Mouse (Mus musculus): Measurements from ENCODE around the gene Atg4c. TPM values are rescaled to one million over a fixed set of nuclear protein-coding genes. Genes with fewer than 3 reads are reported as not detected.

The Atg4c gene
- polyA plus RNA-seq, 1 experiment from 2014 or later = 20.8 TPM

- Histone ChIP-seq H3K4me1 (replicated peaks) (peaks cover 14% of the 10 kb centered on the region), H3K4me3 (replicated peaks) (no peak overlapping the region), H3K27ac (no peak overlapping the region), H3K36me3 (peaks cover under 1% of the 10 kb centered on the region; the same call in 1 of the 2 replicates), H3K27me3 (no peaks in the 10 kb centered on the region), H3K9me3 (0 out of 2 replicates have a peak, but pooled peaks cover 4% of the 10 kb centered on the region), H3K4me2 (no peak overlapping the region), H3K9ac (replicated peaks) (no peak overlapping the region)
- WGBS = 71% methylated on average over 1 of the region's 1 CpGs
- no peak for ATAC-seq (ENCODE audit: insufficient number of reproducible peaks, insufficient read depth, low FRiP score, low TSS enrichment, low read depth)
Observed at GRCm38 (mm10) chr4:99192640-99193039, 1.1 kb upstream of the Atg4c start.

- 60% methylated on average over 6 of the region's 6 CpGs for WGBS
- Histone ChIP-seq H3K27me3 (no peaks in the 10 kb centered on the region), H3K4me2 (peak overlapping the region; percentile 69), H3K36me3 (peaks cover 5% of the 10 kb centered on the region; the same call in 1 of the 2 replicates), H3K4me1 (replicated peaks) (peaks cover 14% of the 10 kb centered on the region), H3K27ac (no peak overlapping the region), H3K4me3 (replicated peaks) (peak overlapping the region; percentile 67; the same call in 1 of the 2 replicates), H3K9ac (replicated peaks) (no peak overlapping the region), H3K9me3 (0 out of 2 replicates have a peak, but pooled peaks cover 4% of the 10 kb centered on the region)
- no peak for ATAC-seq (ENCODE audit: insufficient number of reproducible peaks, insufficient read depth, low FRiP score, low TSS enrichment, low read depth)
Observed at GRCm38 (mm10) chr4:99193214-99193613, 520 bp upstream of the Atg4c start.

- peaks cover 5% of the 10 kb centered on the region; the same call in 1 of the 2 replicates for H3K36me3 ChIP-seq
- ATAC-seq (ENCODE audit: insufficient number of reproducible peaks, insufficient read depth, low FRiP score, low TSS enrichment, low read depth) = no peak
- peak overlapping the region; percentile 69 for H3K4me2 ChIP-seq
- H3K9me3 ChIP-seq = 0 out of 2 replicates have a peak, but pooled peaks cover 4% of the 10 kb centered on the region
- no peaks in the 10 kb centered on the region for H3K27me3 ChIP-seq
- no peak overlapping the region for H3K9ac ChIP-seq (replicated peaks)
- WGBS = 42% methylated on average over 5 of the region's 5 CpGs
- H3K4me3 ChIP-seq (replicated peaks) = peak overlapping the region; percentile 67
- no peak overlapping the region for H3K27ac ChIP-seq
- peaks cover 14% of the 10 kb centered on the region for H3K4me1 ChIP-seq (replicated peaks)
Observed at GRCm38 (mm10) chr4:99194826-99195225, 1.1 kb downstream of the Atg4c start.

GRCm38 (mm10) chr4:99198721-99199120 lies 5.0 kb downstream of the Atg4c start:
- ATAC-seq (ENCODE audit: insufficient number of reproducible peaks, insufficient read depth, low FRiP score, low TSS enrichment, low read depth) = no peak
- Histone ChIP-seq H3K4me3 (replicated peaks) (no peak overlapping the region), H3K9ac (replicated peaks) (no peak overlapping the region), H3K27me3 (no peaks in the 10 kb centered on the region), H3K4me2 (no peak overlapping the region), H3K9me3 (no peaks in the 10 kb centered on the region), H3K36me3 (peaks cover 5% of the 10 kb centered on the region; the same call in 1 of the 2 replicates), H3K4me1 (replicated peaks) (0 out of 2 replicates have a peak, but pooled peaks cover 7% of the 10 kb centered on the region), H3K27ac (no peak overlapping the region)

- no peak overlapping the region for H3K9ac ChIP-seq (replicated peaks)
- H3K4me2 ChIP-seq = no peak overlapping the region
- H3K9me3 ChIP-seq = no peaks in the 10 kb centered on the region
- no peak overlapping the region for H3K27ac ChIP-seq
- WGBS = 77% methylated on average over 13 of the region's 13 CpGs
- no peak overlapping the region for H3K4me3 ChIP-seq (replicated peaks)
- 0 out of 2 replicates have a peak, but pooled peaks cover 3% of the 10 kb centered on the region for H3K4me1 ChIP-seq (replicated peaks)
- ATAC-seq (ENCODE audit: insufficient number of reproducible peaks, insufficient read depth, low FRiP score, low TSS enrichment, low read depth) = no peak
- H3K36me3 ChIP-seq = peaks cover 5% of the 10 kb centered on the region; the same call in 1 of the 2 replicates
- H3K27me3 ChIP-seq = no peaks in the 10 kb centered on the region
Observed at GRCm38 (mm10) chr4:99199757-99200251, 6.1 kb downstream of the Atg4c start.

- Histone ChIP-seq H3K27me3 (no peaks in the 10 kb centered on the region), H3K9me3 (no peaks in the 10 kb centered on the region), H3K36me3 (peaks cover 5% of the 10 kb centered on the region; the same call in 1 of the 2 replicates), H3K4me3 (replicated peaks) (no peak overlapping the region), H3K4me2 (no peak overlapping the region), H3K4me1 (replicated peaks) (no peaks in the 10 kb centered on the region), H3K27ac (no peak overlapping the region), H3K9ac (replicated peaks) (no peak overlapping the region)
- WGBS = 89% methylated on average over 7 of the region's 7 CpGs
- ATAC-seq (ENCODE audit: insufficient number of reproducible peaks, insufficient read depth, low FRiP score, low TSS enrichment, low read depth) = no peak
Observed at GRCm38 (mm10) chr4:99200383-99201136, 6.8 kb downstream of the Atg4c start.

GRCm38 (mm10) chr4:99205773-99206172 lies 12.0 kb downstream of the Atg4c start:
- Histone ChIP-seq H3K4me2 (no peak overlapping the region), H3K36me3 (no peaks in the 10 kb centered on the region), H3K4me1 (replicated peaks) (no peaks in the 10 kb centered on the region), H3K9me3 (no peaks in the 10 kb centered on the region), H3K9ac (replicated peaks) (no peak overlapping the region), H3K4me3 (replicated peaks) (no peak overlapping the region), H3K27me3 (no peaks in the 10 kb centered on the region), H3K27ac (no peak overlapping the region)
- peak; percentile 59; the same call in 1 of the 2 replicates for ATAC-seq (ENCODE audit: insufficient number of reproducible peaks, insufficient read depth, low FRiP score, low TSS enrichment, low read depth)
- WGBS = 91% methylated on average over 6 of the region's 6 CpGs

GRCm38 (mm10) chr4:99206356-99206755 lies 12.6 kb downstream of the Atg4c start:
- ATAC-seq (ENCODE audit: insufficient number of reproducible peaks, insufficient read depth, low FRiP score, low TSS enrichment, low read depth) = no peak
- 71% methylated on average over 3 of the region's 3 CpGs for WGBS

GRCm38 (mm10) chr4:99210087-99210486 lies 16.4 kb downstream of the Atg4c start:
- no peaks in the 10 kb centered on the region for H3K9me3 ChIP-seq
- H3K27me3 ChIP-seq = no peaks in the 10 kb centered on the region
- H3K4me2 ChIP-seq = no peak overlapping the region
- no peak overlapping the region for H3K4me3 ChIP-seq (replicated peaks)
- H3K36me3 ChIP-seq = peaks cover 9% of the 10 kb centered on the region
- 92% methylated on average over 9 of the region's 9 CpGs for WGBS
- H3K9ac ChIP-seq (replicated peaks) = no peak overlapping the region
- H3K4me1 ChIP-seq (replicated peaks) = no peaks in the 10 kb centered on the region
- H3K27ac ChIP-seq = no peak overlapping the region
- no peak for ATAC-seq (ENCODE audit: insufficient number of reproducible peaks, insufficient read depth, low FRiP score, low TSS enrichment, low read depth)

More at GRCm38 (mm10) chr4:99206356-99206755, 12.6 kb downstream of the Atg4c start:
- H3K36me3 ChIP-seq = no peaks in the 10 kb centered on the region
- H3K27me3 ChIP-seq = no peaks in the 10 kb centered on the region
- no peak overlapping the region for H3K4me3 ChIP-seq (replicated peaks)
- H3K4me2 ChIP-seq = no peak overlapping the region
- H3K27ac ChIP-seq = no peak overlapping the region
- H3K9me3 ChIP-seq = no peaks in the 10 kb centered on the region
- no peak overlapping the region for H3K9ac ChIP-seq (replicated peaks)
- H3K4me1 ChIP-seq (replicated peaks) = no peaks in the 10 kb centered on the region

GRCm38 (mm10) chr4:99211606-99212005 lies 17.9 kb downstream of the Atg4c start:
- WGBS = 78% methylated on average over 8 of the region's 8 CpGs
- peaks cover 9% of the 10 kb centered on the region for H3K36me3 ChIP-seq
- no peaks in the 10 kb centered on the region for H3K4me1 ChIP-seq (replicated peaks)
- H3K9ac ChIP-seq (replicated peaks) = no peak overlapping the region
- no peaks in the 10 kb centered on the region for H3K27me3 ChIP-seq
- no peak overlapping the region for H3K27ac ChIP-seq
- no peak overlapping the region for H3K4me3 ChIP-seq (replicated peaks)
- no peaks in the 10 kb centered on the region for H3K9me3 ChIP-seq
- H3K4me2 ChIP-seq = no peak overlapping the region
- no peak for ATAC-seq (ENCODE audit: insufficient number of reproducible peaks, insufficient read depth, low FRiP score, low TSS enrichment, low read depth)

GRCm38 (mm10) chr4:99213123-99213522 lies 19.4 kb downstream of the Atg4c start:
- Histone ChIP-seq H3K27me3 (no peaks in the 10 kb centered on the region), H3K4me3 (replicated peaks) (no peak overlapping the region), H3K27ac (no peak overlapping the region), H3K36me3 (peaks cover 9% of the 10 kb centered on the region), H3K9ac (replicated peaks) (no peak overlapping the region), H3K9me3 (no peaks in the 10 kb centered on the region), H3K4me2 (no peak overlapping the region), H3K4me1 (replicated peaks) (no peaks in the 10 kb centered on the region)
- 83% methylated on average over 4 of the region's 4 CpGs for WGBS
- ATAC-seq (ENCODE audit: insufficient number of reproducible peaks, insufficient read depth, low FRiP score, low TSS enrichment, low read depth) = no peak
